Mouse (Mus musculus): Measurements from ENCODE around the gene Kcnmb1. TPM values are rescaled to one million over a fixed set of nuclear protein-coding genes. Genes with fewer than 3 reads are reported as not detected.

The Kcnmb1 gene
- polyA plus RNA-seq, 1 experiment from 2014 or later = 0.18 TPM

GRCm38 (mm10) chr11:33974341-33975040 is 11.7 kb downstream of the Kcnmb1 start:
- no peak for ATAC-seq (ENCODE audit: low FRiP score, low TSS enrichment)
- DNase-seq = no peak
- WGBS = 92% methylated on average over 14 of the region's 14 CpGs

DNA sequence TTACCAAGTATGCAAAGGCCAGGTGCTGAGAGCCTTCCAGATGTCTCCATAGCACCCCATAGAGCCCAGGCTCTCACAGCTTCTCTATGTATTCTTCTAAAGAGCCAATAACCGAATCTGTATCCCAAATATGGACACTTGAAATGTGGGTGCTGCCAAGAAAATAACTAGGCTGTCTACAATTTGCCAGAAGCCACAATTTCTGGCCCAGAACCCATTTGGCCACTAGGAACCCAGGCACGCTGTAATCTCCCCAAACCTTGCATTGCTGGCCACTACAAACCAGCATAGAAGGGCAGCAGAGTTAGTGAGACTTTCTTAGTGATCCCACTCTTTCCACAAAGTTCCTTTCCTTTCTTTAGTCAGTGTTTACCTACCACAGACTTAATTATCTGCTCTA is 12.3 kb downstream of the Kcnmb1 start:
- DNase-seq (no peak), ATAC-seq (ENCODE audit: low FRiP score, low TSS enrichment) (no peak)
- Histone ChIP-seq H3K27me3 (ENCODE audit: control insufficient read depth, insufficient read depth, low read length) (no peaks in the 10 kb centered on the region), H3K27ac (replicated peaks; ENCODE audit: low read depth, low read length) (no peak overlapping the region), H3K9ac (replicated peaks; ENCODE audit: low read length) (no peak overlapping the region), H3K4me1 (ENCODE audit: control insufficient read depth, insufficient read depth, low read length) (no peaks in the 10 kb centered on the region), H3K9me3 (ENCODE audit: control insufficient read depth, low read length) (no peaks in the 10 kb centered on the region), H3K4me2 (ENCODE audit: low read length) (no peak overlapping the region), H3K36me3 (ENCODE audit: control insufficient read depth, insufficient read depth, low read length) (no peaks in the 10 kb centered on the region), H3K4me3 (replicated peaks; ENCODE audit: low read depth, low read length) (no peak overlapping the region)
- WGBS = 94% methylated on average over 2 of the region's 2 CpGs

More at GRCm38 (mm10) chr11:33974341-33975040, 11.7 kb downstream of the Kcnmb1 start:
- Histone ChIP-seq H3K4me3 (replicated peaks; ENCODE audit: low read depth, low read length) (no peak overlapping the region), H3K4me1 (ENCODE audit: control insufficient read depth, insufficient read depth, low read length) (no peaks in the 10 kb centered on the region), H3K36me3 (ENCODE audit: control insufficient read depth, insufficient read depth, low read length) (no peaks in the 10 kb centered on the region), H3K27me3 (ENCODE audit: control insufficient read depth, insufficient read depth, low read length) (no peaks in the 10 kb centered on the region), H3K27ac (replicated peaks; ENCODE audit: low read depth, low read length) (no peak overlapping the region), H3K9me3 (ENCODE audit: control insufficient read depth, low read length) (no peaks in the 10 kb centered on the region), H3K9ac (replicated peaks; ENCODE audit: low read length) (no peak overlapping the region), H3K4me2 (ENCODE audit: low read length) (no peak overlapping the region)

GRCm38 (mm10) chr11:33980146-33980545 is 17.3 kb downstream of the Kcnmb1 start:
- Histone ChIP-seq H3K4me2 (ENCODE audit: low read length) (no peak overlapping the region), H3K36me3 (ENCODE audit: control insufficient read depth, insufficient read depth, low read length) (no peaks in the 10 kb centered on the region), H3K9me3 (ENCODE audit: control insufficient read depth, low read length) (no peaks in the 10 kb centered on the region), H3K27ac (replicated peaks; ENCODE audit: low read depth, low read length) (no peak overlapping the region), H3K9ac (replicated peaks; ENCODE audit: low read length) (no peak overlapping the region), H3K4me3 (replicated peaks; ENCODE audit: low read depth, low read length) (no peak overlapping the region), H3K4me1 (ENCODE audit: control insufficient read depth, insufficient read depth, low read length) (no peaks in the 10 kb centered on the region), H3K27me3 (ENCODE audit: control insufficient read depth, insufficient read depth, low read length) (no peaks in the 10 kb centered on the region)
- no peak for DNase-seq
- WGBS = 82% methylated on average over 4 of the region's 4 CpGs
- no peak for ATAC-seq (ENCODE audit: low FRiP score, low TSS enrichment)

GRCm38 (mm10) chr11:33986525-33986924 is 23.7 kb downstream of the Kcnmb1 start:
- ATAC-seq (ENCODE audit: low FRiP score, low TSS enrichment) = no peak
- Histone ChIP-seq H3K9me3 (ENCODE audit: control insufficient read depth, low read length) (no peaks in the 10 kb centered on the region), H3K4me1 (ENCODE audit: control insufficient read depth, insufficient read depth, low read length) (no peaks in the 10 kb centered on the region), H3K36me3 (ENCODE audit: control insufficient read depth, insufficient read depth, low read length) (no peaks in the 10 kb centered on the region), H3K4me3 (replicated peaks; ENCODE audit: low read depth, low read length) (no peak overlapping the region), H3K9ac (replicated peaks; ENCODE audit: low read length) (no peak overlapping the region), H3K27me3 (ENCODE audit: control insufficient read depth, insufficient read depth, low read length) (no peaks in the 10 kb centered on the region), H3K27ac (replicated peaks; ENCODE audit: low read depth, low read length) (no peak overlapping the region), H3K4me2 (ENCODE audit: low read length) (no peak overlapping the region)
- 87% methylated on average over 2 of the region's 2 CpGs for WGBS
- no peak for DNase-seq

DNA sequence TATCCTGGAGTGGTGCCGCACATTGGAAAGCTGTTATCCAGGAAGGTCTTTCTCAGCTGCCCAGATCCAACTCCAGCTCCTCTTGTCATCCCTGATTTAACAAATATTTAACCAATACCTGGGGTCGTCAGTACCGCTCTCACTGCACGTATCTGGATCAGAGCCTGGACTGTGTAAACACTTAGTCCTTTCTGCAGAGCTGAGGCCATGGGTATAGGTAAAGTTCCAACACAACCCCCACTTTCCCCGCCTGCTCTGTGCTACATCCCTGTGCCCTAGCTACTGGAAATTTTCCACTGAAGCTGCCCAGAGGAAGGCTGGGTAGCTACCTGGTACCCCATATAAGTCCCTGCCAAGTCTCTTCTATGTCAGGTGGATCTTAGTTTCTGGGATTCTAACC is 27.2 kb downstream of the Kcnmb1 start:
- ATAC-seq (ENCODE audit: low FRiP score, low TSS enrichment) (no peak), DNase-seq (no peak)
- H3K9me3 ChIP-seq (ENCODE audit: control insufficient read depth, low read length) = no peaks in the 10 kb centered on the region
- H3K9ac ChIP-seq (replicated peaks; ENCODE audit: low read length) = no peak overlapping the region
- H3K4me3 ChIP-seq (replicated peaks; ENCODE audit: low read depth, low read length) = no peak overlapping the region
- H3K36me3 ChIP-seq (ENCODE audit: control insufficient read depth, insufficient read depth, low read length) = no peaks in the 10 kb centered on the region
- H3K27me3 ChIP-seq (ENCODE audit: control insufficient read depth, insufficient read depth, low read length) = no peaks in the 10 kb centered on the region
- 89% methylated on average over 5 of the region's 5 CpGs for WGBS
- no peak overlapping the region for H3K4me2 ChIP-seq (ENCODE audit: low read length)
- no peak overlapping the region for H3K27ac ChIP-seq (replicated peaks; ENCODE audit: low read depth, low read length)
- peaks cover 10% of the 10 kb centered on the region for H3K4me1 ChIP-seq (ENCODE audit: control insufficient read depth, insufficient read depth, low read length)

DNA sequence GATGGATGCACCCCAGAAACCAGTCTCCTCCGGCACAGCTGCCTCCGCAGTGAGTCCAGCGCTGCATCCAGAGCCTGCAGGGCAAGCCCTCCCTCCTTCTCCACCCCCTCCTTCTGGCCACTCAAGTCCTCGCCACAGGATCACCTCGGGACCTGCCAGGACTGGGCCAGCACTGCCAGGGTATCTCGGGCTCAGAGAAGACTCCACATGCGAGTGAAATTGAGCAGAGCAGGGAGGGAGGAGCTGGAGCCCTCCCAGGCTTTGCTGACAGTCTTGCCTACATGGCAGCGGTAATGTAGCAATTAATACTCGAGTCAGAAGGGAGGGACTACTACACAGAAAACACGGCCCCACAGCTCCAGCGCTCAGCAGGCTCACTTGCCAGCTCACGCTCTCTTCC is 30.1 kb downstream of the Kcnmb1 start, which contains the start of gene Kcnip1:
Kcnip1 (minus strand) TSS at position 215 of the 400 bp plus-strand sequence.
- no peaks in the 10 kb centered on the region for H3K27me3 ChIP-seq (ENCODE audit: control insufficient read depth, insufficient read depth, low read length)
- no peak within 1 kb of the TSS for H3K4me3 ChIP-seq (replicated peaks; ENCODE audit: low read depth, low read length)
- 0 out of 2 replicates have a peak within 1 kb of the TSS, but pooled peaks have one; percentile 16 for H3K9ac ChIP-seq (replicated peaks; ENCODE audit: low read length)
- peaks cover 10% of the 10 kb centered on the region for H3K4me1 ChIP-seq (ENCODE audit: control insufficient read depth, insufficient read depth, low read length)
- ATAC-seq (ENCODE audit: low FRiP score, low TSS enrichment) = peak; percentile 48; the same call in 1 of the 2 replicates
- H3K9me3 ChIP-seq (ENCODE audit: control insufficient read depth, low read length) = no peaks in the 10 kb centered on the region
- no peaks in the 10 kb centered on the region for H3K36me3 ChIP-seq (ENCODE audit: control insufficient read depth, insufficient read depth, low read length)
- WGBS = 27% methylated on average over 12 of the region's 12 CpGs
- peak within 1 kb of the TSS; percentile 41 for H3K4me2 ChIP-seq (ENCODE audit: low read length)
- peak; percentile 46 for DNase-seq
- H3K27ac ChIP-seq (replicated peaks; ENCODE audit: low read depth, low read length) = no peak within 1 kb of the TSS

DNA sequence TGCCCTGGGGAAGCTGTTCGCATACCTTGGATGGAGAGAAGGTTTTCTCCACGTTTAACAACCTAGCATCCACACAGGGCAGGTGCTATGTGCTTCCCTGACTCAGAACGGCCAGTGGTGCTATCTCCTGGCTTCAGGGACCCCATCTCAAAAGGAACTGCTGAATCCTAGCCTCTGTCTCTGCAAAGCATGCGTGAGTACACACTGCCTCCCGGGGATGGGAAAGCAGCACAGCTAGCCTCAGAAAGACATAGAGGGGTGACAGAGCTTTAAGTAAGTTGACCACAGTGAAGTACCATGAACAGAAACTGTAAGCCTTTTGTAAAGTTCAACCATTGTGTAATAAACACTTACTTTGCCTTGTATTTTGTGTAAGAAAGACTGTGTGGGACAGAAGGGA is 30.7 kb downstream of the Kcnmb1 start:
- 68% methylated on average over 5 of the region's 5 CpGs for WGBS
- peak overlapping the region; percentile 41; the same call in 1 of the 2 replicates for H3K4me2 ChIP-seq (ENCODE audit: low read length)
- no peak overlapping the region for H3K9ac ChIP-seq (replicated peaks; ENCODE audit: low read length)

GRCm38 (mm10) chr11:33998244-33998643 is 35.4 kb downstream of the Kcnmb1 start:
- 29% methylated on average over 10 of the region's 10 CpGs for WGBS
- Histone ChIP-seq H3K27ac (replicated peaks; ENCODE audit: low read depth, low read length) (peak overlapping the region; percentile 26), H3K27me3 (ENCODE audit: control insufficient read depth, insufficient read depth, low read length) (no peaks in the 10 kb centered on the region), H3K9me3 (ENCODE audit: control insufficient read depth, low read length) (no peaks in the 10 kb centered on the region), H3K36me3 (ENCODE audit: control insufficient read depth, insufficient read depth, low read length) (no peaks in the 10 kb centered on the region), H3K4me2 (ENCODE audit: low read length) (no peak overlapping the region), H3K4me1 (ENCODE audit: control insufficient read depth, insufficient read depth, low read length) (peaks cover 8% of the 10 kb centered on the region), H3K4me3 (replicated peaks; ENCODE audit: low read depth, low read length) (no peak overlapping the region), H3K9ac (replicated peaks; ENCODE audit: low read length) (no peak overlapping the region)
- ATAC-seq (ENCODE audit: low FRiP score, low TSS enrichment) = no peak
- peak; percentile 59 for DNase-seq

More for the DNA sequence above, 30.7 kb downstream of the Kcnmb1 start:
- Histone ChIP-seq H3K27me3 (ENCODE audit: control insufficient read depth, insufficient read depth, low read length) (no peaks in the 10 kb centered on the region), H3K9me3 (ENCODE audit: control insufficient read depth, low read length) (no peaks in the 10 kb centered on the region), H3K27ac (replicated peaks; ENCODE audit: low read depth, low read length) (no peak overlapping the region), H3K36me3 (ENCODE audit: control insufficient read depth, insufficient read depth, low read length) (no peaks in the 10 kb centered on the region), H3K4me1 (ENCODE audit: control insufficient read depth, insufficient read depth, low read length) (peaks cover 15% of the 10 kb centered on the region), H3K4me3 (replicated peaks; ENCODE audit: low read depth, low read length) (no peak overlapping the region)
- DNase-seq (no peak), ATAC-seq (ENCODE audit: low FRiP score, low TSS enrichment) (no peak)

DNA sequence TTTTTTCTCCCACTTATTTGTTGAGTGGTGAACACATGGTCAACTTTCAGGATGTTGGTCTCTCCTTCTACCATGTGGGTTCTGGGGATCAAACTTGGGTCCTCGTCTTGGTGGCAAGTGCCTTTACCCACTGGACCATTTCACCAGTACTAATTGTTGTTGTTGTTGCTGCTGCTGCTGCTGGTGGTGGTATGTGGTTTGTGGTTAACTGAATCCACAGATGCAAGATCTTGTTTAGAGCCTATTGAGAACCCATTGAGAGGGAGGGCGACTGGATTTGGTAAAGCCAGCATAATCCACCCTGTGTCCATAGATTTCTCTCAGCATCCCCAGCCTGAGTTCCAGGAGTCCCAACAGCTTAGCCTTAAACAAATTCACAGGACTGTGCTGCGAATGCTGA is 37.6 kb downstream of the Kcnmb1 start:
- Histone ChIP-seq H3K27me3 (ENCODE audit: control insufficient read depth, insufficient read depth, low read length) (no peaks in the 10 kb centered on the region), H3K27ac (replicated peaks; ENCODE audit: low read depth, low read length) (no peak overlapping the region), H3K36me3 (ENCODE audit: control insufficient read depth, insufficient read depth, low read length) (no peaks in the 10 kb centered on the region), H3K4me1 (ENCODE audit: control insufficient read depth, insufficient read depth, low read length) (0 out of 2 replicates have a peak, but pooled peaks cover 5% of the 10 kb centered on the region), H3K9ac (replicated peaks; ENCODE audit: low read length) (no peak overlapping the region), H3K9me3 (ENCODE audit: control insufficient read depth, low read length) (no peaks in the 10 kb centered on the region), H3K4me2 (ENCODE audit: low read length) (no peak overlapping the region), H3K4me3 (replicated peaks; ENCODE audit: low read depth, low read length) (no peak overlapping the region)
- ATAC-seq (ENCODE audit: low FRiP score, low TSS enrichment) (no peak), DNase-seq (no peak)
- 86% methylated on average over 3 of the region's 3 CpGs for WGBS
